Mouse (Mus musculus) cortical plate, adult 2 months (tissue): Measurements from ENCODE around the gene Ankdd1a. TPM values are rescaled to one million over a fixed set of nuclear protein-coding genes. Genes with fewer than 3 reads are reported as not detected.

ENCODE experiments used
- H3K27ac ChIP-seq: fragments of 200-500 bp; 2 replicates; pipeline ENCODE4 v1.5.1; 2012; ENCODE audit warnings: low read length, control low read depth, inconsistent platforms; ENCODE audit not compliant: insufficient read depth
- H3K4me1 ChIP-seq: fragments of 200-500 bp; 2 replicates; pipeline ENCODE4 v1.6.1; 2011; ENCODE audit warnings: low read length; ENCODE audit not compliant: control insufficient read depth, insufficient read depth
- H3K4me3 ChIP-seq: fragments of 200-500 bp; 2 replicates; pipeline ENCODE4 v1.5.1; 2011; ENCODE audit warnings: mild to moderate bottlenecking, low read length, control low read depth; ENCODE audit not compliant: insufficient read depth
- CTCF ChIP-seq: fragments of 200-500 bp; IDR thresholded peaks from 2 replicates; pipeline ENCODE4 v1.5.1; 2011; ENCODE audit warnings: mild to moderate bottlenecking, control low read depth, low read length; ENCODE audit not compliant: insufficient read depth; ENCODE audit errors: extremely low read depth
- POLR2A ChIP-seq: fragments of 200-500 bp; IDR thresholded peaks from 2 replicates; pipeline ENCODE4 v1.6.1; 2011; ENCODE audit warnings: mild to moderate bottlenecking, low read length, control low read depth; ENCODE audit not compliant: insufficient read depth; ENCODE audit errors: extremely low read depth
- polyA plus RNA-seq: library from polyadenylated mRNA; depleted of rRNA; stranded (reverse); fragments of >200 nt; gene quantifications from 2 replicates; pipeline ENCODE4 v1.2.3, GENCODE M21; 2012

Gene Ankdd1a
- polyA plus RNA-seq, 1 experiment: 1.8 TPM

GRCm38 (mm10) chr9:65535191-65535722, 15.3 kb upstream of the Ankdd1a start:
- no peak overlapping the region for H3K4me3 ChIP-seq
- TF ChIP-seq POLR2A (no peak), CTCF (no peak)
- H3K4me1 ChIP-seq: no peaks in the 10 kb centered on the region
- no peak overlapping the region for H3K27ac ChIP-seq

- H3K4me1 ChIP-seq: no peaks in the 10 kb centered on the region
- no peak overlapping the region for H3K27ac ChIP-seq
- TF ChIP-seq POLR2A (no peak), CTCF (no peak)
- H3K4me3 ChIP-seq: no peak overlapping the region
Observed at GRCm38 (mm10) chr9:65534111-65534510, 14.1 kb upstream of the Ankdd1a start.

DNA sequence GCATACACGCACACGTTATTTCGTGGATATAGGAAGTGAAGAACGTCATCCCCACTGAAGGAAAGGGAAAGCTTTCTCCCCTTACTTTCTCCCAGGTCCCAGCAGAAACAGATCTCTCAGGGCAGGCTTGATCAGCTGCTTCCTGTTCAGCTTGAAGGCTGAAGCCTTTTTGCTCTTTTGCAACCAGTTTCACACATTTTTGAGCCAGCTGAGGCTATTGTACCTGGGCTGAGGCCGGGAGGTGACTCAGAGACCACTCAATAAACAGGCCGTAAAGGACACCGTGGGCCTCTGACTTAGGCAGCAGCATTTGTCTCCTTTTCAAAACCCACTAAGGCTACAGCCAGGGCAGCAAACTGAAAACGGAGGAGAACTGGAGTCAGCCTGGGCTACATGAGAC, 13.0 kb upstream of the Ankdd1a start:
- TF ChIP-seq CTCF (no peak), POLR2A (no peak)
- Histone ChIP-seq H3K4me1 (no peaks in the 10 kb centered on the region), H3K4me3 (no peak overlapping the region), H3K27ac (no peak overlapping the region)

GRCm38 (mm10) chr9:65531283-65531682, 11.3 kb upstream of the Ankdd1a start:
- Histone ChIP-seq H3K4me1 (no peaks in the 10 kb centered on the region), H3K4me3 (no peak overlapping the region), H3K27ac (no peak overlapping the region)
- TF ChIP-seq POLR2A (no peak), CTCF (no peak)

DNA sequence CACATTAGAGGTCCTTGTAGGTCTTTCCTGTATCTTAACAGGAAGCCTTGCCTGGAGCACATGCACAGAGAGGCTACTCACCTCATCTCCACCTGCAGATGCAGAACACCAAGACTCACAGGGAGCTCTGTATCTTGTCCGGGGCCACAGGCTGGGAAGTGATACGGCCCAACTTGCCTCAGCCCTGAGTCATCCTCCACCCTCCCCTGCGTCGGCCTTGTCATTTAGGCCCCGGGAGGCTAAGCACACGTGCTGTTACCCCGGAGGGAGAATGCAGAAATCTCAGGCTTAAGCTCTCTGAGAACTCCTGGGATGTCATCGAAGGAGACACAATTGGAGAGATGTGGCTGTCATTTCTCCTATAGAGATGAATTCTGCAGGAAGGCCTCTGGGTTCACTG, 9.7 kb upstream of the Ankdd1a start:
- Histone ChIP-seq H3K4me1 (no peaks in the 10 kb centered on the region), H3K27ac (no peak overlapping the region), H3K4me3 (no peak overlapping the region)
- no peak for TF ChIP-seq CTCF
- no peak for TF ChIP-seq POLR2A

DNA sequence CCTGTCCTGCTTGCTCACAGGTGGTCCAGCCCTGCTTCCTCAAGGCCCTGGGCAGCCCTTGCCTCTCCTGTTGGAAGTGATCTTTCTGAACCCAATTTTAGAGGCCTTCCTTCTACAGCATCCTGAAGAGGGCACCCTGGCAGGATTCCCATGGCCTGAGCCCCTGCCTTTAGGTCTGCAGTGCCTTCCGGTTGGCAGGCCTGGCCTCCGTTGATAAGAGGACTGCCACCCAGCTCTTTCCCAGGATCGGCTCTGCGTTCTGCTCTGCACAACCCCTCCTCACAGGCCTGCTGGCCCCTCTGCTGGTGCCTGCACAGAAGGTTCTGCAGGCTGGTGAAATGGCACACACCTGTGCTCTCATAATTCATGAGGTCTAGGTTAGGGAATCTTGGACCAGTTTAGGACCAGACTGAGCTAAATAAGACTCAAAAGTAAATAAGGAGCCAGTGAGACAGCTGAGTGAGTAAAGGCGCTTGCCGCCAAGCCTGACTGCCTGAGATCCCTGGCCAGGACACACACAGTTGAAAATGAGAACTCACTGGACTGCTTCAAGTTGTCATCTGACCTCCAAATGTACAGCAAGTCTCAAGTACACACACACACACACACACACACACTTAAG, 8.5 kb upstream of the Ankdd1a start:
- TF ChIP-seq CTCF (no peak), POLR2A (no peak)
- Histone ChIP-seq H3K27ac (no peak overlapping the region), H3K4me3 (no peak overlapping the region), H3K4me1 (no peaks in the 10 kb centered on the region)

- no peak overlapping the region for H3K27ac ChIP-seq
- H3K4me1 ChIP-seq: no peaks in the 10 kb centered on the region
- TF ChIP-seq POLR2A (no peak), CTCF (no peak)
- H3K4me3 ChIP-seq: no peak overlapping the region
Observed at GRCm38 (mm10) chr9:65525445-65526195, 5.6 kb upstream of the Ankdd1a start.

DNA sequence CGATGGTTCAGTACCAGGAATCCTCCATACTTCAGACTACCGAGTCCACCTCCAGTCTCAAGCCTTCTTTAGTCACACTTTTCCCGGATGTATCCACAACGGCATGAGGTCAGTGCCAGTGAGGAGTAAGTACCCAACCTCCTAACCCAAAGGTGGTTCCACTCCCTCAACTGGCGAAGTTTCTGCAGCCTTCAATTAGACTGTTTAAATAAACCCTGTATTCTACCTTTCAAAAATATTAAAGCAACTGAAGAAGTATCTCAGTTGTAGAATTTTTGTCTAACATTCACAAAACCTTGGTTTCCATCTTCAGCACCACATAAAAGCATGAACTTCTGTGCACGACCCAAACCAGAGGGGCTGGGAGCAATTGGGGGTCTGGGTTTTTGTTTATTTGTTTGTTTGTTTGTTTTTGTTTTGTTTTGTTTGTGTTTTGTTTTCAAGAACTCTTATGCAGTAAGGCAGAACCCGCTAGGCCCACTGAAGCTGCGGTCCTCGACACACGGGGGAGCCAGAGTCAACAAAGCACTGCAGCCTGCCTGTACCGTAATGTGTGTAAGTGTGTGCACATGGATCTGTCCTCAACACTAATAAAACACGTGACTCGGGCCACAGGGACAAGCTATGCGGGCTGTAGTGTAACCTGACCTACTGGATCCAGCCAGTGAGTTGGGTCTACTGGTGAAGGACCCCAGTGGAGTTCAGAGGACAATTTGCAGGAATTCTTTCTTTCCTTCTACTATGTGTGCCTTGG, 3.8 kb upstream of the Ankdd1a start:
- no peak overlapping the region for H3K4me3 ChIP-seq

GRCm38 (mm10) chr9:65520505-65520876, 498 bp upstream of the Ankdd1a start:
- no peak for TF ChIP-seq CTCF
- no peak for TF ChIP-seq POLR2A
- H3K4me1 ChIP-seq: peaks cover 2% of the 10 kb centered on the region; the same call in 1 of the 2 replicates
- H3K27ac ChIP-seq: no peak overlapping the region
- H3K4me3 ChIP-seq: peak overlapping the region; percentile 11

More for the DNA sequence above, 3.8 kb upstream of the Ankdd1a start:
- H3K27ac ChIP-seq: no peak overlapping the region
- TF ChIP-seq POLR2A (no peak), CTCF (peak; percentile 98)
- H3K4me1 ChIP-seq: peaks cover 2% of the 10 kb centered on the region; the same call in 1 of the 2 replicates
